Mouse (Mus musculus) megakaryocyte, embryonic 14.5 days (primary cell): Measurements from ENCODE around the gene Epb41l2.

Source experiments
- FLI1 ChIP-seq: IDR thresholded peaks from 2 replicates; pipeline ENCODE4 v1.6.1; 2012; ENCODE audit warnings: low read length, inconsistent platforms, mixed read lengths
- GATA1 ChIP-seq: IDR thresholded peaks from 3 replicates; pipeline ENCODE4 v1.6.1; 2012; ENCODE audit warnings: mixed read lengths, low read length, inconsistent platforms, borderline replicate concordance

DNA sequence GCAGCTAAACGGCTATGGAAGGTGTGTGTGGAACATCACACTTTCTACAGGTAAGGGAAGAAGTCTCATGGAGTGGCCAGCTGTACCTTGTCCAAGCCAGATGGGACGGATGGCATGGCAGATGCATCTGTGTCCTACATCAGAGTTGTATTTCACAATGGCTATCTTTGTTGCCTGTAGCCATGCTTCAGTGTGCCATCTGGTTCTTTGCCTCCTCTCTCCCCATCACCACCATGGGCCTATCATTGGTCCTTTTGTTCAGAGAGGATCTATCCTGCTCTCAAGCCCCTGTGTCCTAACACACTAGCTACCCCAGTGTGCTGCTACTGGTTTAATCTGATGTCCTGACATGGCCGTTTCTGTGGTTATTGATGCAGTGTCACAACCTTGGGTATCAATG, 120.1 kb downstream of the Epb41l2 start:
- TF ChIP-seq GATA1 (no peak), FLI1 (no peak)
